Mouse (Mus musculus) heart, postnatal 0 days (tissue): Measurements from ENCODE around the gene Plcl1. TPM values are rescaled to one million over a fixed set of nuclear protein-coding genes. Genes with fewer than 3 reads are reported as not detected.

Source experiments
- ATAC-seq: fragments of 200-750 bp; cut with Nextera tagmentation; 2 replicates; pipeline ENCODE4 v1.8.0; 2017; ENCODE audit warnings: low read depth, moderate number of reproducible peaks, moderate library complexity; ENCODE audit not compliant: insufficient read depth
- DNase-seq: peaks from one replicate; pipeline ENCODE4 v3.0.0-alpha.2; 2016; ENCODE audit warnings: low spot score
- H3K27ac ChIP-seq: fragments of 300-500 bp; sonication (generic); 2 replicates; pipeline ENCODE4 v1.5.1; 2014; ENCODE audit warnings: low read depth, mild to moderate bottlenecking
- H3K27me3 ChIP-seq: fragments of 300-500 bp; sonication (generic); 2 replicates; pipeline ENCODE4 v1.6.1; 2014; ENCODE audit warnings: low read length, mixed read lengths; ENCODE audit not compliant: control insufficient read depth, insufficient read depth
- H3K36me3 ChIP-seq: fragments of 300-500 bp; sonication (generic); replicated peaks from 2 replicates; pipeline ENCODE4 v1.6.1; 2014; ENCODE audit warnings: low read length, mixed read lengths; ENCODE audit not compliant: control insufficient read depth, insufficient read depth
- H3K4me1 ChIP-seq: fragments of 300-500 bp; sonication (generic); 2 replicates; pipeline ENCODE4 v1.6.1; 2014; ENCODE audit warnings: antibody characterized with exemption; ENCODE audit not compliant: control insufficient read depth, insufficient read depth
- H3K4me2 ChIP-seq: fragments of 300-500 bp; sonication (generic); 2 replicates; pipeline ENCODE4 v1.6.1; 2014; ENCODE audit warnings: low read depth, mild to moderate bottlenecking, low read length, moderate library complexity
- H3K4me3 ChIP-seq: fragments of 300-500 bp; sonication (generic); 2 replicates; pipeline ENCODE4 v1.5.1; 2014; ENCODE audit warnings: low read depth, low read length
- H3K9ac ChIP-seq: fragments of 300-500 bp; sonication (generic); replicated peaks from 2 replicates; pipeline ENCODE4 v1.6.1; 2014; ENCODE audit warnings: low read depth, low read length, mixed read lengths
- H3K9me3 ChIP-seq: fragments of 300-500 bp; sonication (generic); replicated peaks from 2 replicates; pipeline ENCODE4 v1.6.1; 2016; ENCODE audit warnings: low read length; ENCODE audit not compliant: control insufficient read depth
- CTCF ChIP-seq: IDR thresholded peaks from 2 replicates; pipeline ENCODE4 v1.5.1; 2016; ENCODE audit warnings: antibody characterized with exemption, control low read depth, low read depth
- EP300 ChIP-seq: IDR thresholded peaks from 2 replicates; pipeline ENCODE4 v1.6.1; 2016; ENCODE audit warnings: antibody characterized with exemption, low read depth
- WGBS: fragments of 180-500 bp; shearing (Covaris S2); extraction: QIAGEN DNeasy Blood & Tissue Kit; methylation state at CpG from one replicate; pipeline ENCODE4 v1.1.7; 2014; 5-methylcytosine and 5-hydroxymethylcytosine counted together
- polyA plus RNA-seq: library from polyadenylated mRNA; unstranded; fragments of >200 nt; fragmentation: Nextera tagmentation; extraction: Ambion mirVana; gene quantifications from 2 replicates; pipeline ENCODE4 v1.2.1, GENCODE M21; 2015
- total RNA-seq: library from RNA; depleted of rRNA; stranded (reverse); fragments of >200 nt; gene quantifications from 2 replicates; pipeline ENCODE4 v1.2.3, GENCODE M21; 2014; ENCODE audit warnings: low replicate concordance

The Plcl1 gene
- total and polyA plus RNA-seq, 2 experiments from 2014 or later = 0.11 to 1.2 TPM

GRCm38 (mm10) chr1:55525748-55526147, 120.0 kb downstream of the Plcl1 start:
- H3K9ac ChIP-seq = no peak overlapping the region
- no peaks in the 10 kb centered on the region for H3K9me3 ChIP-seq
- WGBS = 83% methylated on average over 2 of the region's 2 CpGs
- H3K4me2 ChIP-seq = no peak overlapping the region
- no peak for DNase-seq
- peaks cover 14% of the 10 kb centered on the region for H3K4me1 ChIP-seq
- H3K27ac ChIP-seq = no peak overlapping the region
- TF ChIP-seq EP300 (no peak), CTCF (no peak)
- H3K27me3 ChIP-seq = no peaks in the 10 kb centered on the region
- no peak for ATAC-seq
- H3K4me3 ChIP-seq = no peak overlapping the region
- no peaks in the 10 kb centered on the region for H3K36me3 ChIP-seq

DNA sequence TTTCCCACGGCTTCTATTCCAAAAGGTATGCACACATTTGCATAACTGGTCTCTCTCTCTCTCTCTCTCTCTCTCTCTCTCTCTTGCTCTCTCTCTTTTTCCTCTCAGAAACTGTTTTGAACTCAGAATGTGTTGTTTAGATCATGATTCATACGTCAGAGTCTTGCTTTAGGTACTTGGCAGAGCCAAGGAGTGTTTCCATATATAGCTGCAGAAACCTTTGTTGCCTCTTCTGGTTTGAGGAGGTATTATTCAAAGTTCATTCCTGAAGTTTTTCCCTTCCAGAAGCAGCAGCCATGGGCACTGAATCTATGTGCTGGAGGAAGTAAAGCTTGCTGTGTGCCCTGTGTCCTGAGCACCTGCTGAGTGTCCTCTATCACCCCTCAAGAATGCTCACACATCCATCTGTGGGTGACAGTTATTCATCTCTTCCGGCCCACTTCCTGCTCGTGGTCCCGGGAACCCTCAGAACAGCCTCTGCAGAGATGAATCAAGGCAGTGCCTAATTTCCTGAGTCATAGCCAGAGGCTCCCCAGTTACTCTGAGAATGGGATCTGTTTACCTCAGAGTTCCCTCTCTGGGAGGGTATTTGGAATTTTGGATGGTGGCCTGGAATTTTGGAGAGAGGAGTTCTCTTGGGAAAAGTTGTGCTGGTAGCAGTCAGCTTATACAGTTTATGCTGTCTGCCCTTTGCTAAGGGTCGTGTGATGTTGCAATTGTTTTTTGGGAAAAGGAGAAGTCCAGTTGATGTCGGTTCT, 123.0 kb downstream of the Plcl1 start:
- Histone ChIP-seq H3K27me3 (no peaks in the 10 kb centered on the region), H3K9me3 (no peaks in the 10 kb centered on the region), H3K27ac (0 out of 2 replicates have a peak overlapping the region, but pooled peaks have one; percentile 0), H3K36me3 (no peaks in the 10 kb centered on the region), H3K4me1 (peaks cover 14% of the 10 kb centered on the region), H3K4me2 (no peak overlapping the region), H3K4me3 (no peak overlapping the region), H3K9ac (no peak overlapping the region)
- WGBS = 26% methylated on average over 7 of the region's 7 CpGs
- DNase-seq = peak; percentile 25
- no peak for ATAC-seq
- TF ChIP-seq CTCF = no peak
- no peak for TF ChIP-seq EP300

DNA sequence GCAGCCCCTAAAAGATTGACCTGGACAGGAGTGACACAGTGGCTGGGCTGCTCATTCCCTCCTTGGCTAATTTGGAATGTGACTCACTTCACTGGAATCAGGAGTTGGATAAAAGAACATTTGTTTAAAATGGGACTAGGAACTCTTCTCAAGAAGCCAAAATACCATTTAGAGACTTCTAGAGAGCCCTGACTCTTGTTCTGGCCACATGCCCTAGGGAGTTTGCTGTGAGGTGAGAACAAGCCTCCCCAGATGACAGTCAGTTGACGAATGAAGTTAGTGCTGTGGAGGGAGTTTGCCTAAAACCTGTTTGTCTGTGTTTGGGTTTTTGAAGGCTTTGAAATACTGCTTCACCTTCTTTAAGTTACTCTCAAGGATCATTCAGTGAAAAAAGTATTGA, 128.1 kb downstream of the Plcl1 start:
- Histone ChIP-seq H3K4me2 (no peak overlapping the region), H3K27ac (no peak overlapping the region), H3K27me3 (no peaks in the 10 kb centered on the region), H3K9ac (no peak overlapping the region), H3K36me3 (no peaks in the 10 kb centered on the region), H3K4me3 (no peak overlapping the region), H3K9me3 (no peaks in the 10 kb centered on the region), H3K4me1 (peaks cover 8% of the 10 kb centered on the region)
- DNase-seq (no peak), ATAC-seq (no peak)
- 69% methylated on average over 1 of the region's 1 CpGs for WGBS
- TF ChIP-seq CTCF (no peak), EP300 (no peak)

DNA sequence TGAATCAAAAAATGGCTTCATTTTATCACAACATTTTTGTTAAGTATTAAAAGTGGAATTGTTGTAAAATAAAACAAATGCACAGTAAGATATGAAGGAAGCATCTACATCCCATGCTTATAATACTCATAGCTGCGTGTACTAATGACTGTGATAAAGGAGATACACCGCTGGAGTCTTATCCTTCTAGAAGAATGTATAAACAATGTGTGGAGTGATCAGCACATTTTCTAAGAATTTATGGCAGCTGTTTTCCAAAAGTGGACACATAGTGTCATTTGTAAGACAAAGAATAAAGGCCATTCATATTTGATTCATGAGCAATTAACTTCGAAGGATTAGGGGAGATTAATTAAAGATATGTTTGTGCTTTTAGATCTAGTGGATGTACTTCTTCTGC, 148.7 kb downstream of the Plcl1 start:
- H3K4me1 ChIP-seq = no peaks in the 10 kb centered on the region
- WGBS = 72% methylated on average over 3 of the region's 3 CpGs
- ATAC-seq = no peak
- no peak overlapping the region for H3K9ac ChIP-seq
- no peak overlapping the region for H3K4me3 ChIP-seq
- no peaks in the 10 kb centered on the region for H3K9me3 ChIP-seq
- H3K4me2 ChIP-seq = no peak overlapping the region
- no peaks in the 10 kb centered on the region for H3K27me3 ChIP-seq
- no peak overlapping the region for H3K27ac ChIP-seq
- no peaks in the 10 kb centered on the region for H3K36me3 ChIP-seq
- no peak for DNase-seq
- TF ChIP-seq EP300 (no peak), CTCF (no peak)

DNA sequence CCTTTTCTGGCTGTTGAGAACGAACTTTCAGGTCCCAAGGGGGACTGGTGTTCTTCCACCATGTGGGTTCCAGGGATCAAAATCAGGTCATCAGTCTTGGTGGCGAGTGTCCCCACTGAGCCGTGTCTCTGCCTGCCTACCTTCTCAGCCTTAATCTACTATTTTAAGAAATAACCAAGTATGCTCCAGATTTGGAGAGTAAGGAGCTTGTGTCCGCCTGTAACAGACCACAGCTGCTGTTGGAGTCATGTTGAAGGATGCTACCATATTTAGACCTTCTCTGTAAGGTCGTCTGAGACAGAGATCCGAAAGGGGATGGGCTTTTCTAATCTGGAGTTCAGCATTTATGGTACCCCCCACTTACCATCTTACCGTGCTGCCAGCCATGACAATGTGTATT, 152.2 kb downstream of the Plcl1 start:
- DNase-seq (no peak), ATAC-seq (no peak)
- no peaks in the 10 kb centered on the region for H3K4me1 ChIP-seq
- WGBS = 49% methylated on average over 7 of the region's 7 CpGs
- no peaks in the 10 kb centered on the region for H3K9me3 ChIP-seq
- H3K36me3 ChIP-seq = no peaks in the 10 kb centered on the region
- no peak overlapping the region for H3K4me3 ChIP-seq
- no peak overlapping the region for H3K27ac ChIP-seq
- TF ChIP-seq EP300 (no peak), CTCF (no peak)
- H3K27me3 ChIP-seq = no peaks in the 10 kb centered on the region
- H3K9ac ChIP-seq = no peak overlapping the region
- no peak overlapping the region for H3K4me2 ChIP-seq

DNA sequence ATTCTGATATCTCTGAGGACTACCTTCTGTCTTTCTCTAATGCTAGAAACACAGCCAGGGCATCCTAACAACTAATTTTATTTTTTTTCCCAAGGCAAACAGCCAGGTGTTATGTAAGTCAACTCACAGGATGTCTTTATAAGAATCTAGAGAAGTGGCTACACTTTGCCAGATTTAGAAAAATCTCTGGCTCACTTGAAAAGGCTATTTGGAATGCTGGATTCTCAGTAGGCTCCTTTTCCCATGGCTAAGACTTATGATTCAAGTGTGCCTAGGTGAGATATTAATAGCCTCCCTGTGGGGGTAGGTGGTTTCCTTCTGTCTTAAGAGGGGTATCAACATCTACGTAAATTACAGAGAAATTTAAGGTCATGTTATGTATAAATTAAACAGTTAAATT, 152.7 kb downstream of the Plcl1 start:
- Histone ChIP-seq H3K9me3 (no peaks in the 10 kb centered on the region), H3K27me3 (no peaks in the 10 kb centered on the region), H3K4me1 (no peaks in the 10 kb centered on the region), H3K4me3 (no peak overlapping the region), H3K4me2 (no peak overlapping the region), H3K27ac (no peak overlapping the region), H3K9ac (no peak overlapping the region), H3K36me3 (no peaks in the 10 kb centered on the region)
- DNase-seq (no peak), ATAC-seq (no peak)
- no peak for TF ChIP-seq EP300
- TF ChIP-seq CTCF = no peak
- 69% methylated on average over 1 of the region's 1 CpGs for WGBS
